Mouse (Mus musculus) CH12F3 (cell line): ENCODE measurements around the gene Ube2o.

Source experiments
- in situ Hi-C: fragments of 300-500 bp; cut with MboI; formaldehyde crosslinking; loops from 2 replicates; pipeline ENCODE4 v1.14.3; 2020; ENCODE audit warnings: low sequenced_read_pairs

Gene Ube2o

DNA sequence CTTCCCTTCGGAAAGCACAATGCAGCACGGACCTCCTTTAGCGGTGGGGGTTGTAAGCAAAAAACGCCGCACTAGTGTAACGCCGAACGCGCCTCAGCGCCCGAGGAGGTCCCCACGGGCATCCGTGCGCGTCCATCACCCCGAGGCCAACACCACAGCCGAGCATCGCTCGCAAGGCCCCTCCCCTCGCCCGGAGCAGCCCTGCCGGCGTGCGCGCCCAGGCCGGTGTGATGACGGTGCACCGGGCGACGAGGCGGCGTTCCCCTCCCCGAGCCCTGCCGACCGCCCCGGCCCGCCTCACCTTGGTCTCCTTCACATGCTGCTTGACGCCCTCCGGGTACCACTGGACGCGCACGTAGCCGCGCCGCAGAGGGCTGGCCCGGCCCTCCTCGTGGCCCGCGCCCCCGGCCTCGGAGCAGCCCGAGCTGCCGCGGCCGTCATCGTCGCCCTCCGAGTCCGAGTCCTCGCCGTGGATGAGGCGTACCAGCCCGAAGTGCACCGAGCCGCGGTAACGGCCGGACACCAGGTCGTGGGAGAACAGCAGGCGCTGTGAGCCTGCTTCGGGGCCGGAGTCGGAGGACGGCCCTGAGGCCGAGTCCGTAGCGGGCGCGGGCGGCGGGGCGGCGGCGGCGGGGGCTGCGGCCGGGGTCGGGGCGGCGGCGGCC, 404 bp downstream of the Ube2o start:
- in situ Hi-C loops: no loop called here

DNA sequence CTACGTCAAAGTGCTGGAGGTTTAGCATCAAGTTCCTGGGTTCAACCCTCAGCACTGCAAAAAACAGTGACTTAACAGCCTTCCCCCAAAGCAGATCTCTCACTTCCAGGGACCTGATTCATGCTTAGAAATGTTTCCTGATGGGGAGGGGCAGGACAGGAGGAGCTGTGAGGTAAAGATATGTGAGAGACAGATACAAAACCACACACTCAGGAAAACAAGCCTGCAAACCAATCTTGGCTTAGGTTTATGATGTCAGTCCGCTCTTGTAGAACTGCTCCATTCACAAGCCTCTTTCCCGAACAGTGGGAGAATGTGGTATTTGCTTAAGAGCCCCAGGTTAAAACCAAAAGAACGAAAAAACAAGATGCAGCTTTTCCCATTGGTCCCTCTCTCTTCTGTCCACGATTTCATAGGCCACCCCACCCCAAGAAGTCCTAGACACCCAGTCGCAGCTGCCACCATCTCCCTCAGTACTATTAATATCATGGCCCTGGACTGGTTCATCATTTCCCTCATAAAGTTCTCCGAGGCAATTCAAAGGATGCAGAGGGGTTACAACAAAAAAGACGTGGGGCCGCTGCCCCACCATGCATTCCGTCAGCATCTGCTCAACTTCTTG, 1.1 kb downstream of the Ube2o start:
- in situ Hi-C loops: no loop called here

DNA sequence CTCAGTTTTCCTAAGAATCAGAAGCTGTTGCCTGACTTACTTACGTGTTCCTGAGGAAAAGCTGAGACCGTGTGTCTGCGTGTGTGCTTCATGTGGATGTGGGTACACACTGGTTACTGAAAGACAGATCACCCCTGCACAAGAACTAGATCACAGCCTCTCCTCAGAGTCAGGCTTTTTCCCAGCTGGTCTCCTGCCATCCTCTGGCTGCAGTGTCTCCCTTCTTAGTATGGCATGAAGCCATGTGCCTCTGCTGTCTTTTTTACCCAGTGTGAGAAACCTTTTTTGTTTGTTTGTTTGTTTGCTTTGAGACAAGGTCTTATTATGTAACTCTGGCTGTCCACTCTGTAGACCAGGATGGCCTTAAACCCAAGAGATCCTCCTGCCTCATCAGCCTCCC, 2.0 kb downstream of the Ube2o start:
- in situ Hi-C loops: no loop called here

DNA sequence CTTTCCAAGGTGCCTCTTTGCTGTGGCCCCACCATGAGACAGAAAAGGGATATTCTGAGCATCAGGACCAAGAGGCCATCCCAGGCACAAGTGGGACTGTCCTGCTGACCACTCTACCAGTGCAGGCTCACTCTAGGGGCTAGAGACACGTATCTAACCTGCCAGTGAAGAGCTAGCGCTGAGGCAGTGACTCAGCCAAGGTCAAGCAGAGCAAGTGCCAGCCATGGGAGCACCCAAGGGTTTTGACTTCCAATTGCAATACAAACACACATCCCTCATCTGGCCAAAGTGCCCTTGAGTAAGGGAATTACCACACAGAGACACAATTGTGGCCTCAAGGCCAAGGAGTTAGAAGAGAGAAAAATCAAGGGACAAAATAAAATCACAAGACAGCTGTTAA, 5.9 kb downstream of the Ube2o start:
- in situ Hi-C loops: no loop called here

DNA sequence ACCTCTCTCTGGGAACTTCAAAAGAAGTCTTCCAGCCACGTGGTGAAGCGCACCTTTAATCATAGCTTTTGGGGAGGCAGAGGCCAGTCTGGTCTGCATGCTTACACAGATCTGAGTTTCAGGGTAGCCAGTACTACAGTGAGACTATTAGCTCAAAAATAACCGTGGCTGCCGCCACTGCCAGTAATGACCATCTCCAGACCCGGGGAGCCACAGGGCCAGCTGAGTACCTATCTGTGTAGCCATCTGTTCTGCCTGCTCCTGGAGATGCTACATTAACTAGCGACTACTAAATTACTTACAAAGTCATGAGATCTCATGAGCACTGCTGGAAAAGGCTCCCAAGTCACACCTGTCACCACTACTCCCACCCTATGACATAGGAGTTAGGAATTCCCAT, 6.3 kb downstream of the Ube2o start:
- in situ Hi-C loops: no loop called here

DNA sequence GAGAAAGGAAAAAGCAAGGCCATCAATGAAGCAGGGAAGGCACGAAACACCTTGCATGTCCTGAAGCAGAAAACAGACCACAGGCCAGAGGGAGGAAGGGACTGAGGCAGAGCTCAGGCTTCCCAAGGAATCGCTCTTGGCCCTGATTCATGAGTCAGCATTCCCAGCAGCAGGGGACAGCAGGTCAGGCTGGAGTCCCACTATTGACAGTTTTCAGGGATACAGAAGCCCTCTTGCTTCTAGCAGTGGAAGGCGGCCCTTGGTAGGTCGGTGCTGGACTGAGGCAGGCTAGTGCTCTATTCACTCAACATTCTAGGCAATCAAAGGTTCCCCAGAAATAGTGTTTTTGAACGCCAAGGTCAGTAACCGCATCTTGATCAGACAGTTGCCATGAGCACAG, 6.8 kb downstream of the Ube2o start:
- in situ Hi-C loops: no loop called here

DNA sequence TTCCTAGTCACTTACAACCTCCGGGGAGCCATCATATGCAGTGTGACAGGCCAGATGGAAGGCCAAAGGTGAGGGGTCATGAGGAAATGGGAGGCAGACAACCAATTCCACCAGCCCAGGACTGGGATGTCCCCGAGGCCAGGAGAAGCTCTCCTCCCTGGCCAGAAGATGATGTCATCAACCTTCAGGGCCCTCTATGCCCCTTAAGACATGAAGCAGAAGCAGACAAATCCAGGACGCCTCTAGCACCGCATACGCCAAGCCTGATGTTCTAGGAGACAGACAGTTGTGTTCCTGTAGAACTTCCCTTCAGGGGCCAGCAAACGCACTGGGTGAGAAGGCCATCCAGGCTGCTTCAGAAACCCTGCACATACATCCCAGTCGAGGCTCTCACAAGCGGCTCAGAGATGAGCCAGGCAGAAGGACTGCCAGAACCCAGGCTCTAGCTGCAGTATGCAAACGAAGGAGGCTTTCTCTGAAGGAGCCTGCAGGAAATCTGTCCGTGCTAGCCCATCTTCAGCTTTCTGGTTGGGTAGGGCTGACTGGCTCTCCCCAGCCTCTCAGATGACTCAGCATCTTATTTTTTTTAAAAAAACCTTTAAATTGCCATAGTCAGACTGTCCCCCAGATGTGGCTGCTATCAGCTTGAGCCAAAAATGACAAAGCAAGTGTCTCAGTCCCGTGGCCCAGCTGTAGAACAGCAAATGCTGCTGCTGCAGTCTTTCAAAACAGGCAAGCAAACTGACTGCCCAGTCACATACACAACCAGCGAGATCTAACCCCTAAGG, 8.3 kb downstream of the Ube2o start:
- in situ Hi-C loops: no loop called here

DNA sequence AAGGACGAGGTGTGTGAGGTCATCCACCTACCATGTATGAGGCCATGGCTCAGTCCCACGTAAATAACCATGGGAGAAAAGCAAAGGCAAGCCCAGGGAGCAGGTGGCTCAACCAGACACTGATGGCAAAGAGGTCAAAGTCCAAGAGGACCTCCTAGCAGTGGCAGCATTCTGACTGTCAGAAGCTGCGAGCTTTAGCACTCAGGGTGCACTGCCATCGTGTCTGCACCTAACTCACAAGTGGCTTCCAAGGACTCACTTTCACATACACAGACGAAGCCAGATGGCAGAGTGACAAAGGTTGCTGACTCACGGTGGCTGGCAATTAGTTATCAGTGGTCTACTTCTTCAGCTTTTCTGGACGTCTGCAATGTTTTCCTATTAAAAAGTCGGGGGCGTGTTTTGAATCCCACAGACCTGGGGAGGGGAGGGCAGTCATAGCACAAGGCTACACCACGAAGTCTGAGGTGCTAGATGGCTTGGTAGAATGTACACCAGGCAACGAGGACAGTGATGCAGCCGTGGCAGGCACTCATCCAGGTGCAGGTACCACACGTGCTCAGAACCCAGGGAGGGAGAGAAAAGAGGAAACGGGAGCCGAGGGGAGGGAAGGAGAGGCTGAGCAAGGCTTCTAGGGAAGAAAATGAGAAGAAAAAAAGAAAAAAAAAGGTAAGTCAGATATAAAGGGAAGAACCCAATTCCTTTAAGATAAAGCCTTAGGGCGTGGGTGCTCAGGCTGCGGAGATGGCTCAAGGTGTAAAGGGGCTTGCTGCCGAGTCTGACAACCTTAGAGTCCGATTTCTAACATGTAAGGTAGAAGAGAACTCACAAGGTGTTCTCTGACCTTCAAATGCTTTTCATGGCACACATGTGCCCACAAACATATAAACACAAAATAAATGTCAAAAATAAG, 9.2 kb downstream of the Ube2o start:
- in situ Hi-C loops: no loop called here

DNA sequence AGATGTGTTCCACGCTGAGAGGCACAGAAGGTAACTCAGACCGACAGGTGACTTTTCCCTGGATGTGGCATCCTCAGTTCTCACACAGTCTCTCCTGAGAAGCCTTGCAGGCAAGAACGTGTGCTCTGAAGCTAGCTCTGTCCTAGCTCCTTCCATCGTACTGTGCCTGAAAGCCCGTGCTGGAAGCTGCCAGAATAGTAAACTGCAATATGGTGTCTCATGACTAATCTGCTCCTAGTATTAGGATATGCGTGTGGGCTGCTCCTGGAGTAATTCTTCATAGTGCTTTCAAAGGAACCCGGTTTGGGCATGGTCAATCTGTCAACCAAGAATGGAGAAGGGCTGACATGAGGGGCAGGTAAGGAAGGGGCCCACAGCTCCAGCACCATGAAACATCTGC, 10.4 kb downstream of the Ube2o start:
- in situ Hi-C loops: no loop called here

DNA sequence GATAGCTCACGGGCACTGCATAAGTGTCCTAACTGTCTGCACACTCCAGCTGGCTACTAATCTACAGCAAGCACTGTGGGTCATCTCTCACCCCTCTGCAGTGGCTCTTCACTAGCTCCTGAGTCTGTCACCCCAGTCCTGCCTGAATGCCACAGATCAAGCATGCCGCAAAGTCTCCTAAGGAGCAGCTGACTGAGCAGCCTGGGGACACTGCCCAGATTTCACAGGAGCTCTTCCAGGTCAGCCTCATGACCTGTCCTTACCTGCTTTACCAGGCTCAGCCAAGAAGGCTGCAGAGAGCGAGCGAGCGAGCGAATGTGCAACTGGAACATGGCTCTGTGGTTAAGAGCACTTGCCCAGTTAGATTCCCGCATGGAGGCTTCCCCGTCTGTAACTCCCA, 13.7 kb downstream of the Ube2o start:
- in situ Hi-C loops: no loop called here

DNA sequence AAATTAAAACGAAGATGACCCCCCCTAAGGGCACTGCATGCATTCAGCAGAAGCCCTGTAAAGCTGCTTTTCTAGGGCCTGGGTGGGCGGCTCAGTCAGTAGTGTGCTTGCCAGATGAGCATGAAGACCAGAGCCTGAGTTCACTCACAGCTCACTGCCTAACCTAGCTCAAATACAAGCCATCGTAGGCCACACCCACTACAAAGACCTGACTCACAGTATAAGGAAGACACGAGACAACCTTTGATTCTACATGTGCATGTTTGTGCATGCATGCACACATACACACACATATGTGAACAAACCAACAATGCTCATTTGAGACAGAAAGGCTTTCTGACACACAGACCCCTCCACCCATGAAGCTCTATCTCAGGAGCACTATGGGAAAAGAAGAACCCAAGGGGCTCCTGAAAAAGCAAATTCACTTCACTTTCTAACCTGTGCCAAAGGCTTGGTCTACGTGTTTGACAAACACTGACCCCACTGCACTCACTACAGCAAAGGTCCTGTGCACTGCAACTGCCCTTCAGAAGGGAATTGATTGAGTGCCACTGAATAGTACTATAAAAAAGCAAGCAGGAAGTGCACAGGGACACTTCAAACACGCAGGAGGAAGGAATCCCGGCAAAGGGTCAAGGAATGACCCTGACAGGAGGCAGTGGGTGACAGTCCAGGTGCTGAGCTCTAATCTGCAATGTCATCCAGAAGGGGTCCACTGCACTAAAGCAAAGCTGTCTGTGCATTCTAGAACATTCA, 15.8 kb downstream of the Ube2o start:
- in situ Hi-C loops: no loop called here

DNA sequence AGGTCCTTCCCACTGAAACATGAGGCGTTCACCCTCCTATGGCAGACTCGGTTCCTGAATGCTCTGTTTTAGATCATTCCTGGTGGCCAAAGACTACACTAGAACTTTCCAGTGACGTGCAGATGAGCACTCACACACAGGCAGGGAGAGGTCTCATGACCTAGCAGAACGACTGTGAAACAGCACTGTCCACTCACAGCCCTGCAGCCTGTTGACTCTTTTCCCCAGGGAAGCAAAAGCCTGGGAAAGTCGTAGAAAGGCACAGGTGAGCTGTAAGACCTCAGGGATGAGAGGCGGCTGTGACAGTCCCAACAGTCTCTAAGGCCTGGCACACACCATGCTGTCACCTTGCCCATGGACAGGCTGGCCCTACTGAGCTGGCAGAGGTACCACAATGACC, 24.9 kb downstream of the Ube2o start:
- in situ Hi-C loops: no loop called here

DNA sequence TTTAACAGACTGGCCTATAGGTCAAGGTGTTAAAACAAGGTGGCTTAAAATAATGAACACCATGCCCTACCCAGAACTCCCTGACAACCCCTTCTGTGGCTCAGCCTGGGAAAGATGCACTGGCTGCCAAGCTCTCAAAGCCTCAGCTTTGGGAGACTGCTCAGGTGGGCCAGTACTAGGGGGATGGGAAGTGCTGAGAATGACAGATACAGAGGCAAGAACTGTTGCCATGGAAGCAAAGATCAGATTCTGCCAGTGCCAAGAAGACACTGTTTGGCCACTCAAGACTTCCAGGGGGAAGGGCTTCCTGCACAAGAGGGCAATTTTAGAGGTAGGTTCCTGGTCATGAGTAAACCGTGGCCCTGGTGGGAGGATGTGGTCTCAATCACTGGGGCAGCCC, 25.7 kb downstream of the Ube2o start:
- in situ Hi-C loops: no loop called here

DNA sequence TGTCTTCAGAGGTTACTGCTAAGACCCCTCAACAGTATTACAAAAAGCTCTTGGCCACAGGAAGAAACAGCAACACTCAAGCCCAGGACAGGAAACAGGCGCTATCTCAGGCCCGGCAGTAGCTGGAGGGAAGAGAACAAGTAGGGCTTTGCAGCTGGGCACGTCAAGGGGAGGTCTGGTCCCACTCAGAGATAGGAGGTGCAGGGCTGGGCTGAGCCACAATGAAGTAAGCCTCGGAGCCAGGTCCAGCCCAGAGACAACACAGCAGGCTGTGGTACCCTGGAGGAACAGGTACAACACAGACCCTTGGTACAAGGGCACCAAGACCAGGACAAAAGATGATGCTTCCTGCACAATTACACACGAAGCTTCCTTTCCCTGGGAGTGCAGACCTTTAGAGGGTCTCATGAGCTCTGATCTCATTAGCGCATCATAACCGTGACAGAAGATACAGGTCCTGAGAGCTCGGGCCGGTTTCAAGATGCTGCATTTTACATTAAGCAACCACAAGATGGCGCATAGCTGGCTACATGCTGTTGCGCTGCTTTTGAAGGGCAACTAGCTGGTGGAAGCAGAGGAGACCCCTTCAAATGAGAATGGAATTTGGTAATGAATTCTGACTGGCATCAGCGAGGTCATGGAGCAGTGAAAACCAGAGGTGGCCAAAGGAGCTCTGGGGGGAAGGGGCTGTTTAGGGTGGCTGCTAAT, 26.9 kb downstream of the Ube2o start:
- in situ Hi-C loops: no loop called here

DNA sequence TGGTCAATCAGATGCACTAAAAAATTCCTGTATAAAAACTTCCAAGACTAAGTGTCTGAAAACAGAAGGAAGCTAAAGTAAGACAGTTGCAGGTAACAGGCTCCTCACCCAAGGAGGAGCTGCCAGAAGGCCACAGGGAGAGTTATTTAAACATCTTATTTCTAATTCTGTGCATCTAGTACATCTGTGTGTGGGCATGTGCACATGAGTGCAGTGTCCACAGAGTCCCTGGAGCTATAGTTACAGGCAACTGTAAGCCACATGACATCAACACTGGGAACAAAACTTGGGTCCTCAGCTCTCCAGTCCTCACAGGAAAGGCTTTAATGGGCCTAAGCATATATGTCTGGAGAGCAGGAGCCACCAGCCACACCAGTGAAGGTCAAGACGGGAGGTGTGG, 29.1 kb downstream of the Ube2o start:
- in situ Hi-C loops: no loop called here

DNA sequence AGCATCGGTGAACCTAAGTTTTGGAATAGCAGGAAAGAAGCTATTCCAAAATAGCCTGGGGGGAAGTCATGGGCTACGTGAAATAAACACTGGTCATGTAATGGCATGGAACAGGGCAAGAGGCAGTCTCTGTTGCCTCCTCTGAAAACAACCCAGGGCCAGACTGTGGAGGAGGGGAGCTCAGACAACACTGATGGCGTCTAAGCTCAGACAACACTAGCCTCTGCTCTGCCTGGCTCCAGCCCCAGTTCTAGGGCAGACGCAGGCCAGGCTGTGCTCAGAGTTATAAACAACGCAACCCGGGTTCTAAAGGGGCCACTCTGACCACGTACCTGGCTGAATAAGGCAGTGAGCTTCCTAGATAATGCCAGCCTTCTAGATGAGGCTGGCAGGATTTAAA, 30.5 kb downstream of the Ube2o start:
- in situ Hi-C loops: no loop called here

DNA sequence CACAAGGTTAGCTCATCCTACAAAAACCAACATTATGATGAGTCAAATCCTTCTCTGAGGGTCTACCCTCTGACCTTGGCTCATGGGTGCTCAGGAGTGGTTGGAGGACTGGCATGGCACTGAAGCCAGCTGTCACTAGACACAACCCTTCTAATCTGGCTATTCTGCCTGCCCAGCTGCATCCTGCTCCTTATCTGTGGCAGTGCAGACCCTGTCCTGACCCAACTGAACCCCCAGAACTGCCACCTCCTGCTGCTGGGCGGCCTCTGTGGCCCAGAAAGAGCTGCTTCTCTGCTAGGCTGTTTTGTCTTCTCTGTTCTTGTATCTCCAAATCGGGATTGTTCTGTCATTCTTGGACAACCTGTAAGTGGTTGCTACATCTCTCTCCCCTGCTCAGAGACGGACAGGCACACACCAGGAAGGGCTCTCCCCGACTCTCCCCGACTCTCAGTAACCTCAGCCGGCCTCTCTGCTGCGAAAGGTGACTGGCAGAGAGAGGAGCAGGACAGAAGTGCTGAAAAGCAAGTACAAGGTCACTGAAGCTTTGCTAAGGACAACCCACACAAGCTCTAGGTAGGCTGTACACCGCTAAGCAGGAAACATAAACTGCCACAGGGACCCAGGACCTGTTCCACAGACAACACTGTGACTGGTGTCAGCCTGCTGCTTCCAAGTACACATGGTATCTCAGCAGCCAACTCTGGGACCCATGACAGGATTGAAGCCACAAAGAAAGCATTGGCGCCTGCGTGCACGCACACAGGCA, 31.8 kb downstream of the Ube2o start:
- in situ Hi-C loops: no loop called here

DNA sequence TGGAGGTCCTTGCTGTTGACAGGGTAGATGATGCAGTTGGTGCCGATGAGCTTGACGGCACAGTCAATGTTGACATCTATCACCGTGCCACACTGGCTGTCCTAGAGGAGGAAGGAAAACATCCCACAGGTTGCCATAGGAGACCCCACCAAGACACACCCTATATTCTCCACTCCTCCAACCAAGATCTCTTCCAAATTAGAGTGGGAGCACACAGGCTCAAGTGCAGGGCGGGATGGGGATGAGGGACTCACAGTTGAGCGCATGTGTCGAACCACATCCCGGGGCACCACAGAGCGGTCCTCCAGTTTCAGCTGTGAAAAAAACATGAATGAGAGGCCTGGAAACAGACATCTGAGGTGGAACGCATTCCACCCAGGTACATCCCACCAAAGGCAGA, 32.5 kb downstream of the Ube2o start:
- in situ Hi-C loops: no loop called here
